Mouse (Mus musculus) G1E (cell line): ENCODE data around the gene Dcaf15. TPM values are rescaled to one million over a fixed set of nuclear protein-coding genes. Genes with fewer than 3 reads are reported as not detected.

Experiments
- ATAC-seq: 2 replicates; pipeline ENCODE4 v1.8.0; 2016; ENCODE audit warnings: mild to moderate bottlenecking; ENCODE audit not compliant: insufficient number of reproducible peaks, poor library complexity, low FRiP score, severe bottlenecking; ENCODE audit errors: extremely low read depth
- DNase-seq: peaks from one replicate; pipeline ENCODE4 v3.0.0; 2012; ENCODE audit warnings: low spot score
- H3K27me3 ChIP-seq: 2 replicates; pipeline ENCODE4 v1.6.1; 2012; ENCODE audit warnings: mild to moderate bottlenecking, low read length, inconsistent platforms; ENCODE audit not compliant: insufficient read depth
- H3K36me3 ChIP-seq: replicated peaks from 2 replicates; pipeline ENCODE3; 2012; ENCODE audit warnings: mild to moderate bottlenecking, inconsistent platforms
- H3K4me1 ChIP-seq: 2 replicates; pipeline ENCODE4 v1.6.1; 2012; ENCODE audit warnings: low read depth, low read length, inconsistent platforms, mixed read lengths; ENCODE audit not compliant: insufficient read depth
- H3K4me3 ChIP-seq: 2 replicates; pipeline ENCODE4 v1.5.1; 2012; ENCODE audit warnings: low read depth, mild to moderate bottlenecking, inconsistent platforms, low read length, moderate library complexity, mixed read lengths
- H3K9me3 ChIP-seq: replicated peaks from 2 replicates; pipeline ENCODE4 v1.6.1; 2012; ENCODE audit warnings: inconsistent platforms
- CTCF ChIP-seq: IDR thresholded peaks from 2 replicates; pipeline ENCODE4 v1.5.1; 2012; ENCODE audit warnings: low read depth, low read length, inconsistent platforms, mixed read lengths
- GATA1 ChIP-seq: IDR thresholded peaks from 2 replicates; pipeline ENCODE4 v1.6.1; 2012; ENCODE audit warnings: borderline replicate concordance, low read length, inconsistent platforms, mixed read lengths
- GATA2 ChIP-seq: IDR thresholded peaks from 2 replicates; pipeline ENCODE4 v1.6.1; 2012; ENCODE audit warnings: low read depth, low read length, inconsistent platforms, borderline replicate concordance
- POLR2AphosphoS5 ChIP-seq: IDR thresholded peaks from 2 replicates; pipeline ENCODE4 v1.6.1; 2012; ENCODE audit warnings: low read depth, low read length, inconsistent platforms; ENCODE audit not compliant: insufficient replicate concordance
- TAL1 ChIP-seq: conservative IDR thresholded peaks from 2 replicates; pipeline ENCODE4 v1.6.1; 2012; ENCODE audit warnings: low read depth, low read length, inconsistent platforms, mixed read lengths
- polyA plus RNA-seq: library from polyadenylated mRNA; stranded (reverse); fragments of >175 nt; gene quantifications from 2 replicates; pipeline ENCODE4 v1.2.3, GENCODE M21; 2012
- total RNA-seq, 2 experiments: library from RNA; stranded (forward) in 1 of 2; stranded (reverse) in 1 of 2; fragments of 200-1000 nt in 1 of 2; fragments of >200 nt in 1 of 2; fragmentation: Nextera tagmentation in 1 of 2; gene quantifications; 2 replicates each; pipeline ENCODE4 v1.2.3; 2014 to 2017

Gene Dcaf15
- total and polyA plus RNA-seq, 3 experiments, result 16.3 to 51.8 (median 16.4) TPM

DNA sequence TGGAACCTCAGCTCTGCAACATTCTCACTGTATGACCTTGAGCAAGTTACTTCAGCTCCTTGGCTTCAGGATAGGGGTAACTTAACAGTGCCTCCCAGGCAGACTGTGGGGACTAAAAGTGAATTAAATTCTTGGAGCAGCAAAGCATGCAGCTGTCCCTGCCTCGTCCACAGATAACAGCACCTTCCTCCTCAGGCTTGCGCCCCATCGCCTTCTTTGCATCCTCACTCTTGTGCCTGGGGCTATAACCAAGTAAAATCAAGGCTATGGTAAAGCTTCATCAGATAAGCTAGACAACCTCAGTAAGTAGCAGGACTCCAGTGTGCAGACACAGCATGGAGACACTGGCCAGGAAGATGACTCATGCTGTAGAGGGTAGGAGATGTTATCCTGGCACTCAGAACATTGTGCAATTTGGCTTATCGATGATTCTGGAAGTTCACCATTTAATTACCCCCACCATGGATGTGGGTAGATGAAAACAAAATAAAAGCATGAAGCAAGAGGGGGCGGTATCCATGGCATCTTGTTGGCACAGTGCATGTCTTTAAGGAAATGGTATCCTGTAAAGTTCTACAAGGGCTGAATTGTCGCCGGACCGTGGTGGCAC, 40.2 kb upstream of the Dcaf15 start:
- no peak for TF ChIP-seq GATA1
- TF ChIP-seq CTCF, result no peak
- TF ChIP-seq POLR2AphosphoS5, result no peak
- TF ChIP-seq TAL1, result no peak
- no peak for TF ChIP-seq GATA2
- no peak for DNase-seq
- H3K36me3 ChIP-seq, result peaks cover 61% of the 10 kb centered on the region
- no peaks in the 10 kb centered on the region for H3K9me3 ChIP-seq
- H3K27me3 ChIP-seq, result peaks cover 7% of the 10 kb centered on the region; the same call in 1 of the 2 replicates
- H3K4me1 ChIP-seq, result peaks cover 27% of the 10 kb centered on the region
- no peak overlapping the region for H3K4me3 ChIP-seq
- peak; percentile 37; the same call in 1 of the 2 replicates for ATAC-seq

GRCm38 (mm10) chr8:84140838-84141237, 36.3 kb upstream of the Dcaf15 start:
- Histone ChIP-seq H3K27me3 (no peaks in the 10 kb centered on the region), H3K4me3 (no peak overlapping the region), H3K4me1 (0 out of 2 replicates have a peak, but pooled peaks cover 5% of the 10 kb centered on the region), H3K9me3 (no peaks in the 10 kb centered on the region), H3K36me3 (peaks cover 95% of the 10 kb centered on the region)
- no peak for ATAC-seq
- no peak for TF ChIP-seq POLR2AphosphoS5
- TF ChIP-seq GATA1, result no peak
- TF ChIP-seq CTCF, result no peak
- no peak for TF ChIP-seq TAL1
- no peak for TF ChIP-seq GATA2
- DNase-seq, result no peak

- TF ChIP-seq GATA1 (no peak), TAL1 (no peak), GATA2 (no peak), POLR2AphosphoS5 (no peak), CTCF (no peak)
- DNase-seq, result peak; percentile 56
- Histone ChIP-seq H3K9me3 (no peaks in the 10 kb centered on the region), H3K4me3 (no peak overlapping the region), H3K36me3 (peaks cover 98% of the 10 kb centered on the region), H3K27me3 (no peaks in the 10 kb centered on the region), H3K4me1 (no peaks in the 10 kb centered on the region; the same call in 1 of the 2 replicates)
- 0 out of 2 replicates have a peak, but pooled peaks have one; percentile 22 for ATAC-seq
These were observed 33.3 kb upstream of the Dcaf15 start for GRCm38 (mm10) chr8:84137848-84138247.

- H3K27me3 ChIP-seq, result peaks cover 16% of the 10 kb centered on the region; the same call in 1 of the 2 replicates
- H3K4me1 ChIP-seq, result peaks cover 4% of the 10 kb centered on the region
- ATAC-seq, result no peak
- TF ChIP-seq GATA2 (no peak), CTCF (no peak), TAL1 (no peak), POLR2AphosphoS5 (no peak), GATA1 (no peak)
- H3K36me3 ChIP-seq, result peaks cover 60% of the 10 kb centered on the region
- H3K9me3 ChIP-seq, result no peaks in the 10 kb centered on the region
- DNase-seq, result no peak
- no peak overlapping the region for H3K4me3 ChIP-seq
These were observed 27.7 kb upstream of the Dcaf15 start for GRCm38 (mm10) chr8:84132225-84132624.

DNA sequence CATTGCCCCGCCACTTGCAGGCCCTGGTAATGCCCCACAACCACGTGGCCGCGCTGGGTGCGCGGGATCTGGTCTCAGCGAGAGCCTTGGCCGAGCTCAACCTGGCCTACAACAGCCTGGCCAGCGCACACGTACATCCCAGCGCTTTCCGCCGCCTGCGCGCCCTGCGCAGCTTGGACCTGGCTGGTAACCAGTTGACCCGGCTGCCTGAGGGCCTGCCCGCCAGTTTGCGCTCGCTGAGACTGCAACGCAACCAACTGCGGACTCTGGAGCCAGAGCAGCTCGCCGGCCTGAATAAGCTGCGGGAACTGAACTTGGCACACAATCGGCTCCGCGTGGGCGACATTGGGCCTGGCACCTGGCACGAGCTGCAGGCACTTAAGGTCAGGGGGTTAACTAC, 26.2 kb upstream of the Dcaf15 start:
- Histone ChIP-seq H3K9me3 (no peaks in the 10 kb centered on the region), H3K27me3 (peaks cover 28% of the 10 kb centered on the region; the same call in 1 of the 2 replicates), H3K36me3 (peaks cover 46% of the 10 kb centered on the region), H3K4me3 (no peak overlapping the region), H3K4me1 (peaks cover 4% of the 10 kb centered on the region)
- DNase-seq, result no peak
- ATAC-seq, result no peak
- no peak for TF ChIP-seq GATA1
- TF ChIP-seq POLR2AphosphoS5, result no peak
- no peak for TF ChIP-seq TAL1
- no peak for TF ChIP-seq GATA2
- no peak for TF ChIP-seq CTCF

DNA sequence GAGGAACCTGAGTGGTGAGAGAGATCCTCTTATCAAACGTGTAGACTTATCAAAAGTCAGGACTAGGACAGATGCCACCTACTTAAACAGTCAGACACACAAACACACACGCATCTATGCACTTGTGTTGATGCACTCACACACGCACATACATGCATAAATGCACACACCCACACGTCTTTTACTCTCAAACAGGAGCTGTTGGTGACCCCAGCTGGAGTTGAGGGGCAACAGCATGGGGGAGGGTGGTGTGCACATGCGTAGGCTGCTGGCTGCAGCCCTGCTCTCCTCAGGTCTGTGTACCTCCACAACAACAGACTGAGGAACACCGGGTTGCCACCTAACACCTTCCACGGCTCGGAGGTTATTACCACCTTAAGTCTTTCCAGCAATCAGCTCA, 23.7 kb upstream of the Dcaf15 start:
- no peak for DNase-seq
- peaks cover 4% of the 10 kb centered on the region for H3K4me1 ChIP-seq
- H3K9me3 ChIP-seq, result no peaks in the 10 kb centered on the region
- peaks cover 21% of the 10 kb centered on the region for H3K36me3 ChIP-seq
- H3K4me3 ChIP-seq, result no peak overlapping the region
- no peak for ATAC-seq
- no peak for TF ChIP-seq GATA1
- no peak for TF ChIP-seq CTCF
- TF ChIP-seq TAL1, result no peak
- no peak for TF ChIP-seq GATA2
- TF ChIP-seq POLR2AphosphoS5, result no peak
- H3K27me3 ChIP-seq, result peaks cover 38% of the 10 kb centered on the region
